Mouse (Mus musculus): Measurements from ENCODE around the gene Kctd11. TPM values are rescaled to one million over a fixed set of nuclear protein-coding genes. Genes with fewer than 3 reads are reported as not detected.

Kctd11 gene
- polyA plus RNA-seq, 1 experiment from 2014 or later = 3.9 TPM

- Histone ChIP-seq H3K36me3 (ENCODE audit: control insufficient read depth, insufficient read depth, low read length) (no peaks in the 10 kb centered on the region), H3K9me3 (ENCODE audit: control insufficient read depth, low read length) (no peaks in the 10 kb centered on the region), H3K4me3 (ENCODE audit: low read depth, low read length) (no peak overlapping the region), H3K4me1 (ENCODE audit: control insufficient read depth, insufficient read depth, low read length) (no peaks in the 10 kb centered on the region), H3K27ac (ENCODE audit: low read depth, low read length) (no peak overlapping the region; the same call in none of the 2 replicates), H3K4me2 (no peak overlapping the region), H3K27me3 (ENCODE audit: control insufficient read depth, insufficient read depth, low read length) (no peaks in the 10 kb centered on the region; the same call in 1 of the 2 replicates), H3K9ac (ENCODE audit: low read length) (no peak overlapping the region)
- ATAC-seq (ENCODE audit: low FRiP score) (no peak), DNase-seq (ENCODE audit: low spot score, missing footprints) (no peak)
- WGBS = 76% methylated on average over 8 of the region's 8 CpGs
Measured at GRCm38 (mm10) chr11:69886907-69887635, 5.9 kb upstream of the Kctd11 start.

DNA sequence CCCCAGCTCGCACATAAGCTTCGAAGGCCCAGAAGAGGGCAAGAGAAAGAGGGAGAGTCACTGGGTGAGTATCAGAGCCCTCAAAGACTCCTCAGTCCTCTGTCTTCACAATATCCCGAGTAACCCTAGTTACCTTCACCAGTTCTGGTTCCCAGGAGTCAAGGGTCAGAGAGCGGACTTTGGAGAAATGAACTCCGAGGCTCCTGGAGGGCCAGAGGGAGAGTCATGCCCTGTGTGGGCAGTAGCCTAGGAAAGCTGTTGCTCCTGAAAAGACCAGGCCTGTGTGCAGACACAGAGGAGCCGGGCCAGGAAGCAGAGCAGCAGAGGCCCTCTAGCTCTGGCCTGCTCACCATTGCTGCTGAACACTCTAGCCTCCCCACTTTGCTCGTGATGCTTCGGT is 3.5 kb upstream of the Kctd11 start:
- Histone ChIP-seq H3K36me3 (ENCODE audit: control insufficient read depth, insufficient read depth, low read length) (no peaks in the 10 kb centered on the region), H3K9me3 (ENCODE audit: control insufficient read depth, low read length) (no peaks in the 10 kb centered on the region), H3K27me3 (ENCODE audit: control insufficient read depth, insufficient read depth, low read length) (peaks cover 3% of the 10 kb centered on the region; the same call in 1 of the 2 replicates), H3K4me3 (ENCODE audit: low read depth, low read length) (no peak overlapping the region), H3K4me1 (ENCODE audit: control insufficient read depth, insufficient read depth, low read length) (peaks cover 9% of the 10 kb centered on the region; the same call in 1 of the 2 replicates), H3K27ac (ENCODE audit: low read depth, low read length) (no peak overlapping the region), H3K9ac (ENCODE audit: low read length) (no peak overlapping the region), H3K4me2 (no peak overlapping the region)
- 90% methylated on average over 8 of the region's 8 CpGs for WGBS
- DNase-seq (ENCODE audit: low spot score, missing footprints) = no peak
- no peak for ATAC-seq (ENCODE audit: low FRiP score)

GRCm38 (mm10) chr11:69884240-69884639 is 3.0 kb upstream of the Kctd11 start:
- ATAC-seq (ENCODE audit: low FRiP score) = no peak
- H3K27ac ChIP-seq (ENCODE audit: low read depth, low read length) = no peak overlapping the region
- WGBS = 86% methylated on average over 9 of the region's 9 CpGs

GRCm38 (mm10) chr11:69883527-69884151 is 2.4 kb upstream of the Kctd11 start:
- no peak overlapping the region for H3K9ac ChIP-seq (ENCODE audit: low read length)
- H3K4me3 ChIP-seq (ENCODE audit: low read depth, low read length) = no peak overlapping the region
- H3K27ac ChIP-seq (ENCODE audit: low read depth, low read length) = no peak overlapping the region
- H3K36me3 ChIP-seq (ENCODE audit: control insufficient read depth, insufficient read depth, low read length) = no peaks in the 10 kb centered on the region
- no peak overlapping the region for H3K4me2 ChIP-seq
- H3K27me3 ChIP-seq (ENCODE audit: control insufficient read depth, insufficient read depth, low read length) = peaks cover 3% of the 10 kb centered on the region; the same call in 1 of the 2 replicates
- 90% methylated on average over 8 of the region's 8 CpGs for WGBS
- ATAC-seq (ENCODE audit: low FRiP score) (no peak), DNase-seq (ENCODE audit: low spot score, missing footprints) (no peak)
- peaks cover 13% of the 10 kb centered on the region for H3K4me1 ChIP-seq (ENCODE audit: control insufficient read depth, insufficient read depth, low read length)
- H3K9me3 ChIP-seq (ENCODE audit: control insufficient read depth, low read length) = no peaks in the 10 kb centered on the region

More at GRCm38 (mm10) chr11:69884240-69884639, 3.0 kb upstream of the Kctd11 start:
- no peak overlapping the region for H3K4me3 ChIP-seq (ENCODE audit: low read depth, low read length)
- peaks cover 13% of the 10 kb centered on the region for H3K4me1 ChIP-seq (ENCODE audit: control insufficient read depth, insufficient read depth, low read length)
- no peak for DNase-seq (ENCODE audit: low spot score, missing footprints)
- H3K36me3 ChIP-seq (ENCODE audit: control insufficient read depth, insufficient read depth, low read length) = no peaks in the 10 kb centered on the region
- peaks cover 3% of the 10 kb centered on the region; the same call in 1 of the 2 replicates for H3K27me3 ChIP-seq (ENCODE audit: control insufficient read depth, insufficient read depth, low read length)
- H3K9me3 ChIP-seq (ENCODE audit: control insufficient read depth, low read length) = no peaks in the 10 kb centered on the region
- H3K4me2 ChIP-seq = no peak overlapping the region
- no peak overlapping the region for H3K9ac ChIP-seq (ENCODE audit: low read length)

DNA sequence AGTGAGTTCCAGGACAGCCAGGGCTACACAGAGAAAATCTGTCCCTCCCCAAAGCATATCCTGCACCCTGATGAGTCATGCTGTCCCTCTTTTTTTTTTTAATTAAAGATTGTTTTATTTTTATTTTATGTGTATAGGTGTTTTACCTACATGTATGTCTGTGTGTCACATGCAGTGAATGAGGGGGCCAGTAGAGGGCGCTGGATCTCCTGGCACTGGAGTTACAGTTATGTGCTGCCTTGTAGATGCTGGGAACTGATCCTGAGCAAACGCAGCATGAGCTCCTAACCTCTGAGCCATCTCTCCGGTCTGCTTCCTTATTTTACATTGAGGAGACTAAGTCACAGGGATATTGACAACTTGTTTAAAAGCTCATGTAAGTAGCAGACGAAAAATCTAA is 1.9 kb upstream of the Kctd11 start:
- Histone ChIP-seq H3K4me1 (ENCODE audit: control insufficient read depth, insufficient read depth, low read length) (peaks cover 13% of the 10 kb centered on the region), H3K4me3 (ENCODE audit: low read depth, low read length) (no peak overlapping the region), H3K27me3 (ENCODE audit: control insufficient read depth, insufficient read depth, low read length) (peaks cover 3% of the 10 kb centered on the region; the same call in 1 of the 2 replicates), H3K9ac (ENCODE audit: low read length) (no peak overlapping the region), H3K4me2 (no peak overlapping the region), H3K9me3 (ENCODE audit: control insufficient read depth, low read length) (no peaks in the 10 kb centered on the region), H3K36me3 (ENCODE audit: control insufficient read depth, insufficient read depth, low read length) (no peaks in the 10 kb centered on the region), H3K27ac (ENCODE audit: low read depth, low read length) (no peak overlapping the region)
- WGBS = 63% methylated on average over 4 of the region's 4 CpGs
- DNase-seq (ENCODE audit: low spot score, missing footprints) (no peak), ATAC-seq (ENCODE audit: low FRiP score) (no peak)

GRCm38 (mm10) chr11:69881787-69882670 is 823 bp upstream of the Kctd11 start:
- Histone ChIP-seq H3K9me3 (ENCODE audit: control insufficient read depth, low read length) (no peaks in the 10 kb centered on the region), H3K9ac (ENCODE audit: low read length) (peak overlapping the region; percentile 60), H3K27ac (ENCODE audit: low read depth, low read length) (no peak overlapping the region), H3K27me3 (ENCODE audit: control insufficient read depth, insufficient read depth, low read length) (peaks cover 3% of the 10 kb centered on the region; the same call in 1 of the 2 replicates), H3K4me1 (ENCODE audit: control insufficient read depth, insufficient read depth, low read length) (peaks cover 17% of the 10 kb centered on the region), H3K4me2 (peak overlapping the region; percentile 58), H3K4me3 (ENCODE audit: low read depth, low read length) (peak overlapping the region; percentile 43; the same call in 1 of the 2 replicates), H3K36me3 (ENCODE audit: control insufficient read depth, insufficient read depth, low read length) (no peaks in the 10 kb centered on the region)
- WGBS = 58% methylated on average over 21 of the region's 21 CpGs
- ATAC-seq (ENCODE audit: low FRiP score) = no peak
- no peak for DNase-seq (ENCODE audit: low spot score, missing footprints)

DNA sequence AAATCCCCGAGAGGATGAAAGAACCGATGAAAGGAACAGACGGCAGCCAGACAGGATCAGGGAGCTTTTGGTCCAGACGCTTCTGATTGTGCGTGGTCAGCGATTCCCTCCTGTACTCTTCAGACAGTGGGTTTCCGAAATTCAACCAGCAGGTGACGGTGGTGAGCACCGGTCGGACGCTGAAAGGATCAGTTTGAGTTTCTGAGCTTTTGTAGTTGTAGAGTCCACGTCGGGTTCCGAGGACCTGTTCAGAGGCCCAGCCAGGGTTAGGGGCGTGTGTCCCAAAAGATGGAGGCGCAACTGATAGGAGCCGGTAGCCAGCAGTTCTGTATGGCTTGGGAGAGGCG is 727 bp downstream of the Kctd11 start:
- Histone ChIP-seq H3K9me3 (ENCODE audit: control insufficient read depth, low read length) (no peaks in the 10 kb centered on the region), H3K4me3 (ENCODE audit: low read depth, low read length) (peak overlapping the region; percentile 43), H3K9ac (ENCODE audit: low read length) (peak overlapping the region; percentile 60), H3K27ac (ENCODE audit: low read depth, low read length) (no peak overlapping the region; the same call in 1 of the 2 replicates), H3K4me1 (ENCODE audit: control insufficient read depth, insufficient read depth, low read length) (peaks cover 19% of the 10 kb centered on the region), H3K27me3 (ENCODE audit: control insufficient read depth, insufficient read depth, low read length) (peaks cover 3% of the 10 kb centered on the region; the same call in 1 of the 2 replicates), H3K4me2 (peak overlapping the region; percentile 58), H3K36me3 (ENCODE audit: control insufficient read depth, insufficient read depth, low read length) (no peaks in the 10 kb centered on the region)
- WGBS = under 1% methylated on average over 18 of the region's 18 CpGs
- DNase-seq (ENCODE audit: low spot score, missing footprints) = no peak
- peak; percentile 55; the same call in 1 of the 2 replicates for ATAC-seq (ENCODE audit: low FRiP score)

- Histone ChIP-seq H3K27me3 (ENCODE audit: control insufficient read depth, insufficient read depth, low read length) (peaks cover 3% of the 10 kb centered on the region; the same call in 1 of the 2 replicates), H3K9me3 (ENCODE audit: control insufficient read depth, low read length) (no peaks in the 10 kb centered on the region), H3K27ac (ENCODE audit: low read depth, low read length) (no peak overlapping the region), H3K4me3 (ENCODE audit: low read depth, low read length) (peak overlapping the region; percentile 43; the same call in 1 of the 2 replicates), H3K4me2 (peak overlapping the region; percentile 58), H3K4me1 (ENCODE audit: control insufficient read depth, insufficient read depth, low read length) (peaks cover 19% of the 10 kb centered on the region), H3K36me3 (ENCODE audit: control insufficient read depth, insufficient read depth, low read length) (no peaks in the 10 kb centered on the region), H3K9ac (ENCODE audit: low read length) (no peak overlapping the region)
- no peak for ATAC-seq (ENCODE audit: low FRiP score)
- 64% methylated on average over 15 of the region's 15 CpGs for WGBS
- DNase-seq (ENCODE audit: low spot score, missing footprints) = no peak
Measured at GRCm38 (mm10) chr11:69879711-69880110, 1.5 kb downstream of the Kctd11 start.

Measured in midbrain, embryonic 11.5 days (tissue).